Mouse (Mus musculus) CH12.LX (cell line): Measurements from ENCODE around the gene Synj2.

Source experiments
- MAX ChIP-seq: IDR thresholded peaks from 2 replicates; pipeline ENCODE4 v1.6.1; 2011; ENCODE audit warnings: low read length, improper control_type of control experiment
- NRF1 ChIP-seq: IDR thresholded peaks from 2 replicates; pipeline ENCODE4 v1.6.1; 2014; ENCODE audit warnings: low read depth, mild to moderate bottlenecking, inconsistent platforms, low read length, improper control_type of control experiment, moderate library complexity
- SIN3A ChIP-seq: IDR thresholded peaks from 2 replicates; pipeline ENCODE4 v1.6.1; 2012; ENCODE audit warnings: low read length, improper control_type of control experiment, inconsistent platforms

DNA sequence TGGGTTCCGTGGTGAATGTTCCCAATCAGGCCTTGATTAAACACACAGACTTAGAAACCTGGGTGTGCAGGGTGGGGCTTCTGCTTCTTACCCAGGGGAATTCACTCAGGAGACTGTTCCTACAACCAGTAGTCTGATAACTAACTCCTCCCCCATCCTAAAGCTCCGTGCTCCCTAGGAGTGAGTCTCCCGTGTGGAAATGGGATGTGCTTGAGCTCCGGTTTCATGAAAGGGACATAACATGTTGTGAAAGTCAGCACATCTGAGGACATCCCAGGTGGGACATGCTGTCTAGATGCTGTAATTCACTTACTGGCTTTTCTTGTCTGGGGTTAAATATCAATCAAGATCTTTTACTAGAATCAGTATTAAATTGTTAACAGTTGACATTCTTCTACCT lies 11.4 kb downstream of the Synj2 start:
- TF ChIP-seq MAX (no peak), NRF1 (no peak), SIN3A (no peak)
